Mouse (Mus musculus) bone marrow macrophage, adult 2 months (primary cell): ENCODE measurements around the gene Slc25a43.

Experiments used
- CTCF ChIP-seq: IDR thresholded peaks from 2 replicates; pipeline ENCODE4 v1.5.1; 2012; ENCODE audit warnings: low read depth, mild to moderate bottlenecking, low read length, moderate library complexity
- POLR2A ChIP-seq: IDR thresholded peaks from 2 replicates; pipeline ENCODE4 v1.6.1; 2012; ENCODE audit warnings: mild to moderate bottlenecking, low read depth, low read length, borderline replicate concordance

- TF ChIP-seq POLR2A, result no peak
- no peak for TF ChIP-seq CTCF
Observed at GRCm38 (mm10) chrX:36789360-36789759, 45.9 kb downstream of the Slc25a43 start.
